Mouse (Mus musculus): ENCODE measurements around the gene Gucy2d. TPM values are rescaled to one million over a fixed set of nuclear protein-coding genes. Genes with fewer than 3 reads are reported as not detected.

The Gucy2d gene
- total and polyA plus RNA-seq, 3 experiments, result not detected

- Histone ChIP-seq H3K27me3 (ENCODE audit: control insufficient read depth in 1 of 2, insufficient read depth in 2 of 2, low read length in 2 of 2) (no peaks in the 10 kb centered on the region; a peak in 2 of 4 replicates), H3K79me2 (ENCODE audit: control insufficient read depth, insufficient read depth, low read length, poor library complexity) (no peaks in the 10 kb centered on the region), H3K36me3 (ENCODE audit: control insufficient read depth in 1 of 2, insufficient read depth in 2 of 2, low read length in 2 of 2) (no peaks in the 10 kb centered on the region), H3K4me1 (ENCODE audit: control insufficient read depth in 1 of 2, insufficient read depth in 2 of 2, low read length in 2 of 2) (no peaks in the 10 kb centered on the region), H3K4me3 (ENCODE audit: control insufficient read depth in 1 of 2, insufficient read depth in 1 of 2, low read depth in 2 of 2, low read length in 2 of 2) (peak overlapping the region in 1 of 2 experiments; percentile 13; a peak in 2 of 4 replicates), H3K9me3 (replicated peaks; ENCODE audit: insufficient read depth, low read length) (no peaks in the 10 kb centered on the region), H3K9ac (ENCODE audit: control insufficient read depth, low read depth, low read length, poor library complexity, severe bottlenecking) (no peak overlapping the region), H3K27ac (ENCODE audit: control insufficient read depth, low read depth, low read length) (no peak overlapping the region)
- TF ChIP-seq BHLHE40 (IDR thresholded peaks at IDR 0.05; ENCODE audit: borderline replicate concordance, low read depth, low read length) (peak; percentile 11; the same call in 1 of the 2 replicates), CTCF (IDR thresholded peaks at IDR 0.05 in 2 of 3, conservative IDR thresholded peaks at IDR 0.05 in 1 of 3; ENCODE audit: control insufficient read depth in 1 of 3, insufficient read depth in 1 of 3, low read depth in 2 of 3, low read length in 3 of 3, poor library complexity in 1 of 3, severe bottlenecking in 1 of 3) (peak in 2 of 3 experiments; percentile 4 to 28; a peak in 2 of 6 replicates), EP300 (IDR thresholded peaks at IDR 0.05; ENCODE audit: low read depth in 1 of 2, low read length in 2 of 2) (no peak), MYB (IDR thresholded peaks at IDR 0.05; ENCODE audit: low read depth, low read length) (no peak), NRF1 (IDR thresholded peaks at IDR 0.05; ENCODE audit: insufficient read depth, low read depth, low read length, poor library complexity, severe bottlenecking) (no peak), MYC (IDR thresholded peaks at IDR 0.05; ENCODE audit: low read depth, low read length) (no peak), KAT2A (conservative IDR thresholded peaks at IDR 0.05; ENCODE audit: low read depth, low read length) (no peak), MAX (IDR thresholded peaks at IDR 0.05; ENCODE audit: low read length) (no peak), ZMIZ1 (IDR thresholded peaks at IDR 0.05; ENCODE audit: low read depth, low read length) (no peak)
- DNase-seq (ENCODE audit: low read depth, low spot score), result peak; percentile 34
Measured at GRCm38 (mm10) chr7:98489623-98490084, 49.4 kb downstream of the Gucy2d start.

- DNase-seq (ENCODE audit: low read depth, low spot score), result no peak
- TF ChIP-seq ZNF384 (IDR thresholded peaks at IDR 0.05; ENCODE audit: low read depth, low read length) (no peak), POLR2AphosphoS2 (IDR thresholded peaks at IDR 0.05; ENCODE audit: low read length) (no peak), EP300 (IDR thresholded peaks at IDR 0.05; ENCODE audit: low read depth in 1 of 2, low read length in 2 of 2) (no peak)
- no peak overlapping the region for H3K4me3 ChIP-seq (ENCODE audit: control insufficient read depth in 1 of 2, insufficient read depth in 1 of 2, low read depth in 2 of 2, low read length in 2 of 2)
- no peaks in the 10 kb centered on the region for H3K9me3 ChIP-seq (replicated peaks; ENCODE audit: insufficient read depth, low read length)
- H3K27me3 ChIP-seq (ENCODE audit: control insufficient read depth in 1 of 2, insufficient read depth in 2 of 2, low read length in 2 of 2), result no peaks in the 10 kb centered on the region; a peak in 2 of 4 replicates
- no peak overlapping the region for H3K9ac ChIP-seq (ENCODE audit: control insufficient read depth, low read depth, low read length, poor library complexity, severe bottlenecking)
- H3K79me2 ChIP-seq (ENCODE audit: control insufficient read depth, insufficient read depth, low read length, poor library complexity), result no peaks in the 10 kb centered on the region
- H3K4me1 ChIP-seq (ENCODE audit: control insufficient read depth in 1 of 2, insufficient read depth in 2 of 2, low read length in 2 of 2), result no peaks in the 10 kb centered on the region
- no peaks in the 10 kb centered on the region for H3K36me3 ChIP-seq (ENCODE audit: control insufficient read depth in 1 of 2, insufficient read depth in 2 of 2, low read length in 2 of 2)
- no peak overlapping the region for H3K27ac ChIP-seq (ENCODE audit: control insufficient read depth, low read depth, low read length)
Measured at GRCm38 (mm10) chr7:98490328-98490727, 50.1 kb downstream of the Gucy2d start.

- no peaks in the 10 kb centered on the region for H3K79me2 ChIP-seq (ENCODE audit: control insufficient read depth, insufficient read depth, low read length, poor library complexity)
- DNase-seq (ENCODE audit: low read depth, low spot score), result no peak
- no peaks in the 10 kb centered on the region for H3K36me3 ChIP-seq (ENCODE audit: control insufficient read depth in 1 of 2, insufficient read depth in 2 of 2, low read length in 2 of 2)
- no peaks in the 10 kb centered on the region for H3K4me1 ChIP-seq (ENCODE audit: control insufficient read depth in 1 of 2, insufficient read depth in 2 of 2, low read length in 2 of 2)
- H3K4me3 ChIP-seq (ENCODE audit: control insufficient read depth in 1 of 2, insufficient read depth in 1 of 2, low read depth in 2 of 2, low read length in 2 of 2), result no peak overlapping the region
- no peak overlapping the region for H3K27ac ChIP-seq (ENCODE audit: control insufficient read depth, low read depth, low read length)
- TF ChIP-seq MAX (IDR thresholded peaks at IDR 0.05; ENCODE audit: low read length) (no peak), USF2 (IDR thresholded peaks at IDR 0.05; ENCODE audit: borderline replicate concordance in 1 of 2, insufficient read depth in 1 of 2, low read depth in 1 of 2, low read length in 2 of 2) (no peak), EP300 (IDR thresholded peaks at IDR 0.05; ENCODE audit: low read depth in 1 of 2, low read length in 2 of 2) (no peak), SMC3 (IDR thresholded peaks at IDR 0.05; ENCODE audit: low read depth, low read length) (no peak), ZNF384 (IDR thresholded peaks at IDR 0.05; ENCODE audit: low read depth, low read length) (no peak), CHD2 (IDR thresholded peaks at IDR 0.05; ENCODE audit: low read length) (no peak), JUND (IDR thresholded peaks at IDR 0.05; ENCODE audit: low read depth, low read length) (no peak), GABPA (IDR thresholded peaks at IDR 0.05; ENCODE audit: low read depth, low read length) (no peak)
- no peaks in the 10 kb centered on the region for H3K9me3 ChIP-seq (replicated peaks; ENCODE audit: insufficient read depth, low read length)
- peaks cover 0 to 1% of the 10 kb centered on the region in 2 experiments; a peak in 2 of 4 replicates for H3K27me3 ChIP-seq (ENCODE audit: control insufficient read depth in 1 of 2, insufficient read depth in 2 of 2, low read length in 2 of 2)
- no peak overlapping the region for H3K9ac ChIP-seq (ENCODE audit: control insufficient read depth, low read depth, low read length, poor library complexity, severe bottlenecking)
Measured at GRCm38 (mm10) chr7:98490911-98491310, 50.7 kb downstream of the Gucy2d start.
